Mouse (Mus musculus): Measurements from ENCODE around the gene Bach1. TPM values are rescaled to one million over a fixed set of nuclear protein-coding genes. Genes with fewer than 3 reads are reported as not detected.
A peak's percentile ranks its signal among the peaks of the same experiment; 100 is the strongest.
"Not testable (repeated sequence)": the region's sequence is repeated elsewhere in the genome, so short reads cannot be mapped to it uniquely, and the experiment has no call there.

Bach1 gene
- polyA plus RNA-seq, 1 experiment from 2014 or later, result 19.4 TPM

DNA sequence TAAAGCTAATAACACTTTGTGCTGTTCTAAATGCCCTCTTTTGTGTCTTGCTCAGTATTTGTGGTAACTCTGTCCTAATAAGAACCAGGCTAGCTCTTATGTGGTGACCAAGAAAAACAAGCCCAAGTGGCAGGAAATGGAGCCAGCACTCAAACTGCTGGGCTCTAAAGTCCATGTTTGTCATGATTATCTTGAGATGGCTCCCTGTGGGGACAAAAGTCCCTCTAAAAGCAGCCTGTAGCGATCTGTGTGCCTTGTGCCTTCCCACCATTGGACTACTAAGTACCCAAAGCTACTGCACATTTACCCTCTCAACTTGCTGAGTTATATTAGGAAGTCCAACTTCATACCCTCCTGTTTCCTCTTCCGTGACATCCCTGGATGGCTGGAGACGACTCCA, 11.4 kb upstream of the Bach1 start:
- no peak overlapping the region for H3K4me3 ChIP-seq (replicated peaks)
- no peak for ATAC-seq (ENCODE audit: low FRiP score)
- no peak overlapping the region for H3K9ac ChIP-seq
- WGBS, result 88% methylated on average over 3 of the region's 3 CpGs
- H3K9me3 ChIP-seq, result no peaks in the 10 kb centered on the region
- H3K27me3 ChIP-seq, result no peaks in the 10 kb centered on the region
- H3K36me3 ChIP-seq (replicated peaks), result no peaks in the 10 kb centered on the region
- no peak overlapping the region for H3K27ac ChIP-seq
- H3K4me2 ChIP-seq, result no peak overlapping the region
- H3K4me1 ChIP-seq, result no peaks in the 10 kb centered on the region

DNA sequence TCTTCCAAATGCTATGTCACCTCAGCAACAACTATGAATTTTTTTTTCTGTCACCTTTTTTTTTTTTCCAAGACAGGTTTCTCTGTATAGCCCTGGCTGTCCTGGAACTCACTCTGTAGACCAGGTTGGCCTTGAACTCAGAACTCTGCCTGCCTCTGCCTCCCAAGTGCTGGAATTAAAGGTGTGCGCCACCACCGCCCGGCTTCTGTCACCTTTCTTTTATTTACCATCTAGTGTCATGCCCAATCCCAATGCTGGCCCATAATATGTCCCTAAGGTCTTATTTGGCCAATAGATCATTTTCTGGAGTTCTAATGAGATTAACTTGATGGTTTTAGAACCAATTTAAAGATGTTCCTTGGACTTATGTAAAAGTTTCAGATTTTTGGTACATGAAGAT, 10.4 kb upstream of the Bach1 start:
- not testable (repeated sequence) for H3K27ac ChIP-seq; H3K4me2 ChIP-seq; H3K9ac ChIP-seq; H3K4me3 ChIP-seq (replicated peaks); H3K4me1 ChIP-seq; H3K27me3 ChIP-seq; H3K36me3 ChIP-seq (replicated peaks); H3K9me3 ChIP-seq; ATAC-seq (ENCODE audit: low FRiP score)
- 95% methylated on average over 3 of the region's 3 CpGs for WGBS

DNA sequence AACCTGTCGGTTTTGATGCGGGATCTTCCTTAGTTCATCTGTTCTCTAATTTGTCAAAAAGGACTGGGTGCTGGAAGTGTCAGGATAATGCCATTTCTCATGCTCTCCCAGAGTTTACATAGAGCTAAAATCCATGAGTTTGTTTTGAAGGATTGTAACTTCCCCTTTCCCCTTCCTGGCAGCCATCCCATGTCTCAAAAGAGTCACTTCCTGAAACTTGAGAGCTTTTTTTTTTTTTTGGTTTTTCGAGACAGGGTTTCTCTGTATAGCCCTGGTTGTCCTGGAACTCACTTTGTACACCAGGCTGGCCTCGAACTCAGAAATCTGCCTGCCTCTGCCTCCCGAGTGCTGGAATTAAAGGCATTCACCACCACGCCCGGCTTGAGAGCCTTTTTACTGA, 9.9 kb upstream of the Bach1 start:
- H3K9ac ChIP-seq; H3K4me2 ChIP-seq; ATAC-seq (ENCODE audit: low FRiP score); H3K9me3 ChIP-seq; H3K36me3 ChIP-seq (replicated peaks); H3K27ac ChIP-seq; H3K27me3 ChIP-seq; H3K4me3 ChIP-seq (replicated peaks); H3K4me1 ChIP-seq: not testable (repeated sequence)
- WGBS, result 89% methylated on average over 7 of the region's 7 CpGs

DNA sequence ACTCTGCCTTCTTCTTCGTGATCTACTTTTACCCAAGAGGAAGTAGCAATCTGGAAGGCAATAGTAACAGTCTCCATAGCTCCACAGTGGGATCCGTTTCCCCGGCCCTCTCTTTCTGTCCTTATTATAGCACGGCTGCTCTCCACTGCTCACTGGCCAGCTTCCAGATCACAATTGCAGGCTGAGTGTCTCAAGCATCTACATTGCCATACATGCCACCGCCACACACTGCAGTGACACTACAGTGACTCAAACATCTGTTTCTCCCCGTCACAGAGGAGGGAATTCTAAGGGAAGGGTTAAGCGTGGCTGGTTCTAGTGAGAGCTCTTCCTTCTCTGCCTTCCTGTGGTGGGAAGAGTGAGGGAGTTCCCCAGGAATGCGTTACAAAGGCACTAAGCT, 9.5 kb upstream of the Bach1 start:
- no peaks in the 10 kb centered on the region for H3K27me3 ChIP-seq
- H3K27ac ChIP-seq, result no peak overlapping the region
- no peaks in the 10 kb centered on the region for H3K9me3 ChIP-seq
- ATAC-seq (ENCODE audit: low FRiP score), result no peak
- H3K4me2 ChIP-seq, result no peak overlapping the region
- H3K4me3 ChIP-seq (replicated peaks), result no peak overlapping the region
- no peak overlapping the region for H3K9ac ChIP-seq
- 85% methylated on average over 8 of the region's 8 CpGs for WGBS
- no peaks in the 10 kb centered on the region for H3K36me3 ChIP-seq (replicated peaks)
- H3K4me1 ChIP-seq, result peaks cover 3% of the 10 kb centered on the region; the same call in 1 of the 2 replicates

DNA sequence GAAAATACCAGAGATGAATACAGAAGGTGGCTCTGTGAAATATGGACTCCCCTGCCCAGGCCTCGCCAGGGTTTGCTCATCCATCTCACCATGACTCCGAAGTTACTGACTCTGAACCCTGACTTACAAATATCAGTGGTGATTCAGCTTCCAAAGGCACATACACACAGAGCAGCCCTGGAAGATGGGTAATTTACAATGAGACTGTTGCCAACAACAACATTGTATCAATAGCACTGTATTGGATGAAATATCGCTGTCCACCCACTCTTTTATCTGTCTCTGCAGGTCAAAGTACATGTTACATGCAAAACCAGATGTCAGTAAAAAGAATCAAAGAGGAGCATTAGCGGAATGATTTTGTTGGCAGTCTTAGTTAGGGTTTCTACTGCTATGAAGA, 8.2 kb upstream of the Bach1 start:
- no peak for ATAC-seq (ENCODE audit: low FRiP score)
- H3K4me2 ChIP-seq, result no peak overlapping the region
- no peaks in the 10 kb centered on the region for H3K27me3 ChIP-seq
- WGBS, result 91% methylated on average over 4 of the region's 4 CpGs
- no peaks in the 10 kb centered on the region for H3K9me3 ChIP-seq
- no peak overlapping the region for H3K9ac ChIP-seq
- no peaks in the 10 kb centered on the region for H3K36me3 ChIP-seq (replicated peaks)
- H3K4me3 ChIP-seq (replicated peaks), result no peak overlapping the region
- no peak overlapping the region for H3K27ac ChIP-seq
- H3K4me1 ChIP-seq, result peaks cover 3% of the 10 kb centered on the region; the same call in 1 of the 2 replicates

DNA sequence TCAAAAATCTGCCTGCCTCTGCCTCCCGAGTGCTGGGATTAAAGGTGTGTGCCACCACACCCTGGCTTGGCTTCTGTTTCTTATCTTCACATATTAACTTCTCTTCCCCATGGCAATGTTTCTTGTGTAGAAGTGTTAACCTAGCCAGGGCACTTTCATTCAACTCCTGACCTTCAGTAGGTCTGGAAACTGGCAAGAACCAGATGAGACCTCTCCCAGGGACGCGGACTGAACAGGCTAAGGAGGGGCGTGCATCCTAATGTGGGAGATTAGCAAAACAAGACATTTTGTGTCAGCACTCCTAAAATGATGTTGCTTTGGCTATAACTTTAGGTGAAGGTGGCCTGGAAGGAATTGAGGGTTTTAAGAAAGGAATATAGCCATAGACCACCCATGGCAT, 7.6 kb upstream of the Bach1 start:
- no peak for ATAC-seq (ENCODE audit: low FRiP score)
- Histone ChIP-seq H3K27ac (no peak overlapping the region), H3K9me3 (no peaks in the 10 kb centered on the region), H3K36me3 (replicated peaks) (no peaks in the 10 kb centered on the region), H3K4me3 (replicated peaks) (no peak overlapping the region), H3K9ac (no peak overlapping the region), H3K27me3 (no peaks in the 10 kb centered on the region), H3K4me1 (peaks cover 3% of the 10 kb centered on the region; the same call in 1 of the 2 replicates), H3K4me2 (no peak overlapping the region)
- WGBS, result 95% methylated on average over 4 of the region's 4 CpGs

DNA sequence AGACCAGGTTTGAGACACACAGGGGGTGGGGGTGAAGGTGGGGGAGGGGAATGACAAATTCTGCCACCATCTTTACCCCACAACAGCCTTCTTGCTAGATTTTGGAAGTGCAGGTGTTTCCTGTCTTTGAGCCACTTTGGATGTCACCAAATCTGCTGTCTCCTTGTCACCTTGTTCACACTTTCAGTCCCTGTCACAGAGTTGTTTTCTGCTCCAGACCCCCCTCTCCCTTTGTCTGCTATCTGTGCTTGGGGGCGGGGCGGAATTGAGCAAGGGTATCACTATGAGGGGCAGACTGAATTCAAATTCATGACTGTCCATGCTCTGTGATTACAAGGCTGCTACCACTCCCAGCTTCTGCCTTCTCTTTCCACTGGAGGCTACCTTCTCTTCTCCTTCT, 6.2 kb upstream of the Bach1 start:
- Histone ChIP-seq H3K9me3 (no peaks in the 10 kb centered on the region), H3K4me2 (no peak overlapping the region), H3K27me3 (peaks cover 6% of the 10 kb centered on the region; the same call in 1 of the 2 replicates), H3K36me3 (replicated peaks) (no peaks in the 10 kb centered on the region), H3K4me1 (peaks cover 3% of the 10 kb centered on the region; the same call in 1 of the 2 replicates), H3K4me3 (replicated peaks) (no peak overlapping the region), H3K9ac (no peak overlapping the region), H3K27ac (no peak overlapping the region)
- ATAC-seq (ENCODE audit: low FRiP score), result no peak
- 85% methylated on average over 2 of the region's 2 CpGs for WGBS

DNA sequence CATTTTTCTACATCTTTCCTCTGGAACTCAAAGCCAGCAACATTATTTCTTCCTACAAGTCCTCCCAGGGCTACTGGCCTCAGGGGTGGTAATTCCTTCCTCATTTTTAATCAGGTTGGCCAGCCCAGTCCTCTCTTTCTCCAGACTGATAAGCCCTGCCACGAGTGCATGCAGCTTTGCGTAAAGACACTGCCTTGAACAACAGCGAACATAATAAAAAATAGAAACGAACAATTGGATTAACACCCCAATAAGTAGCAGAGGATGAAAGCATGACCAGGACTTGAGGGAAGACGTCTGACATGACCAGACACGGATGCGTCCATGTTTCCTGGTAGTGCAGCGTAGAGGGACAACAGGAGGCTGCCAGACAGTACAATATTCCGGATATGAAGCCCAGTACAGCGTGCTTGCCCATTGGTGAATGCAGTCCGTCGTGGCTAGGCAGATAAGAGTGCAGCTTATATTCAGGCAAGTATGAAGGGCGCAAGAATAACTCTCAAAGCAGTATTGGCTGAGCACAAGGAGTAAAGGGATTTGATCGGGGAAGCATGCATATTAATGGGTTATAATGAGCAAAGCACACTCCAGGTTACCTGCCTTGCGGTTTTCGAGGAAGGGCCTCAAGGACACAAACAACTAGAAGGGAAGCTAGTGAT, 909 bp upstream of the Bach1 start:
- H3K4me1 ChIP-seq, result peaks cover 26% of the 10 kb centered on the region
- H3K27ac ChIP-seq, result no peak overlapping the region
- H3K27me3 ChIP-seq, result peaks cover 12% of the 10 kb centered on the region; the same call in 1 of the 2 replicates
- H3K4me3 ChIP-seq (replicated peaks), result peak overlapping the region; percentile 89
- H3K9ac ChIP-seq, result no peak overlapping the region
- peak; percentile 0; the same call in 1 of the 2 replicates for ATAC-seq (ENCODE audit: low FRiP score)
- H3K36me3 ChIP-seq (replicated peaks), result no peaks in the 10 kb centered on the region
- H3K9me3 ChIP-seq, result no peaks in the 10 kb centered on the region
- peak overlapping the region; percentile 64 for H3K4me2 ChIP-seq
- WGBS, result 44% methylated on average over 16 of the region's 16 CpGs

DNA sequence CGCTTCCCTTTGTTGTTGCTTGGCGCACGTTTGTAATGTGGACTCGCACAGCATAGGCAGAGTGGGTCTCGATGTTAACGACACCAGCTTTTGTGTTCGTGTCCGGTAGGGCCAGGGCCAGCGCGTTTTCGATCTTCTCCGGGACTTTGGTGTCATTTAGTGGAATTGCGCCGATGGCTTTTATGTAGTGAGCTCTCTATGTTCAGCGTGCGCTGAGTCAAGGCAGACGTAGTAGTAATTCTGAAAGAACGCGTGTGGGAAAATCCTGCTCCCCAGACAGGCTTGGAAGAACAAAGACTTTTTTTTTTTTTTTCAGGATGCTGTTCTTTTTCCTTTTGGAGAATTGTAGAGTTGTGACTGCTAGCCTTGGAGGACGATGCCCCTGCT, 554 bp downstream of the Bach1 start:
- no peaks in the 10 kb centered on the region for H3K9me3 ChIP-seq
- under 1% methylated on average over 20 of the region's 20 CpGs for WGBS
- H3K4me2 ChIP-seq, result peak overlapping the region; percentile 64
- peaks cover 12% of the 10 kb centered on the region; the same call in 1 of the 2 replicates for H3K27me3 ChIP-seq
- no peaks in the 10 kb centered on the region for H3K36me3 ChIP-seq (replicated peaks)
- H3K9ac ChIP-seq, result peak overlapping the region; percentile 96
- H3K27ac ChIP-seq, result peak overlapping the region; percentile 95
- peaks cover 35% of the 10 kb centered on the region for H3K4me1 ChIP-seq
- H3K4me3 ChIP-seq (replicated peaks), result peak overlapping the region; percentile 89
- ATAC-seq (ENCODE audit: low FRiP score), result peak; percentile 1; the same call in 1 of the 2 replicates

DNA sequence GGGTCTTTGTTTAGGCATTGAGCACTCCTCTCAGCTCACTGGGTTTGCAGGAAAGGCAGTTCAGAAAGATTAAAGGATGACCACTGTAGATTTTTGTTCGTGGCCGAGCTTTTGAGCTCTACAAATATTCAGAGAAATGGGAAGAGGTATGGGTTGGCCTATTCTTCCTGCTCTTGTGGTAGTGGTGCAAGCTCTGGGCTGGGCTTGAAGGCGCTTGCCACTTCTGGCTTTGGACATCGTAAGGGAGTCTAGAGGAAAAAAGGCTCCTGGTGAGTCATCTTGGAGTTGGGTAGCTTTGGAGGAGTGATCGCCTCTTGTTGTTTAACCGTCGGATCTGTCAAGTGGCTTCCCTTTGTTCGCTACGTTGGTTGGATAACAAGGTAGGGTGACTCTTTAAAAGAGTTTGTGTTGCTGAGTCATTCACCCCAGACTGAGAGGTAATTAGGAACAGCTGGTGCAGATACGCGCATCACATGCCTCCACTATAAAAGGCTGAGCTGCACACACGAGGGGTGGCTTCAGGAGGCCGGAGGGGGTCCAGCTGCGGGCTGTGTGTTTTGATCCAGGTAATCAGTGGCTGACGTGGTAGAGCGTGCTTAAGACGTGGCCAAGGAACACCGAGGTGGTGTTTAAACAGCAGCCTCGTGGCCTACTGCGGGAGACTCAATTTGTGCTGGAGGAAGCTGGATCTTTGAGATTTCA, 1.1 kb downstream of the Bach1 start:
- WGBS, result under 1% methylated on average over 20 of the region's 20 CpGs
- Histone ChIP-seq H3K36me3 (replicated peaks) (no peaks in the 10 kb centered on the region), H3K4me3 (replicated peaks) (peak overlapping the region; percentile 89), H3K27ac (peak overlapping the region; percentile 95), H3K9ac (peak overlapping the region; percentile 96), H3K4me2 (peak overlapping the region; percentile 64), H3K4me1 (peaks cover 41% of the 10 kb centered on the region), H3K9me3 (no peaks in the 10 kb centered on the region), H3K27me3 (peaks cover 12% of the 10 kb centered on the region; the same call in 1 of the 2 replicates)
- peak; percentile 34 for ATAC-seq (ENCODE audit: low FRiP score)

DNA sequence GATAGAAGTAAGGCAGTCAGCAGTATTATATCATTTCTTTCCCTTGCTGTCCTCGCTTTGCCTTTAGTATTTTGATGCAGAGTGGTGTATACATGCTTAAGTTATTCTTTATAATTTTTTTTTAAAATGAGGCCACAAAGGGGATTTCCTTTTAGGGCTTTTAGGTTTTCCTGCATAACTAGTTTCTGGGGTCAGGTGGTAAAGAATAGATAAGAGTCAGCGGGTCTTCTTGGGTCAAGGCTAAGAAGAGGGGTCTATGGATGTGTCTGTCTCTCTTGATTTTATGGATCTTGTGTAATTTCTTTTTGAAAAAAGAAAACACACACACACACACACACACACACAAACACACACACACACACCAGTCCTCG, 1.6 kb downstream of the Bach1 start:
- WGBS, result 42% methylated on average over 3 of the region's 3 CpGs
- no peak for ATAC-seq (ENCODE audit: low FRiP score)

DNA sequence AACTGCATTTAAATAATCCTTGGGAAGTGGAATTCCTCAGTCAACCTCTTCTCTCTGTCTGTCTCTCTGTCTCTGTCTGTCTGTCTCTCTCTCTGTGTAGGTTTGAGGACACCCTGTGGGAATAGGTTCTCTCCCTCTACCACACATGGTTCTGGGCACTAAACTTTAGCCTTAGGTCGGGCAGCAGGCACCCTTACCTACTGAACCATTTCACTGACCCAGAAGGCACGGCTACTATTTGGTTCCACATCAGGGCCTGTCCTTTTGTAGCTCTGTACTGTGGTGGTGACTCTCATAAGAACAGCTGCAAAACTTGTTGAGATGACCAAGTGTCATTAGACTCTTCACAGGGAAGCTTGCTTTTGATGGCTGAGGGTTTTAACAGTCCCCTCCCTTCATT, 3.1 kb downstream of the Bach1 start:
- Histone ChIP-seq H3K4me3 (replicated peaks) (no peak overlapping the region), H3K36me3 (replicated peaks) (no peaks in the 10 kb centered on the region), H3K9me3 (no peaks in the 10 kb centered on the region), H3K4me2 (no peak overlapping the region), H3K9ac (no peak overlapping the region), H3K27ac (no peak overlapping the region), H3K27me3 (peaks cover 12% of the 10 kb centered on the region; the same call in 1 of the 2 replicates), H3K4me1 (peaks cover 56% of the 10 kb centered on the region)
- WGBS, result 83% methylated on average over 2 of the region's 2 CpGs
- ATAC-seq (ENCODE audit: low FRiP score), result no peak

More for the DNA sequence above, 1.6 kb downstream of the Bach1 start:
- no peaks in the 10 kb centered on the region for H3K36me3 ChIP-seq (replicated peaks)
- no peaks in the 10 kb centered on the region for H3K9me3 ChIP-seq
- H3K4me2 ChIP-seq, result peak overlapping the region; percentile 64
- peaks cover 41% of the 10 kb centered on the region for H3K4me1 ChIP-seq
- peak overlapping the region; percentile 95; the same call in 1 of the 2 replicates for H3K27ac ChIP-seq
- 0 out of 2 replicates have a peak overlapping the region, but pooled peaks have one; percentile 96 for H3K9ac ChIP-seq
- peaks cover 12% of the 10 kb centered on the region; the same call in 1 of the 2 replicates for H3K27me3 ChIP-seq
- peak overlapping the region; percentile 89 for H3K4me3 ChIP-seq (replicated peaks)
